Mouse (Mus musculus): ENCODE results near the gene Tmem229a. TPM values are rescaled to one million over a fixed set of nuclear protein-coding genes. Genes with fewer than 3 reads are reported as not detected.

The Tmem229a gene
- polyA plus RNA-seq, 2 experiments from 2014 or later: 0.19 TPM; not detected in 1

Other genes with a start within 250 kb of the Tmem229a start
- not detected for gene Hyal6, start 223.1 kb downstream of the Tmem229a start, polyA plus RNA-seq (2017; shearing (Covaris generic))
- gene Hyal4, start 208.0 kb downstream of the Tmem229a start, polyA plus RNA-seq (2017; shearing (Covaris generic)): not detected
- gene Spam1, start 165.1 kb downstream of the Tmem229a start, polyA plus RNA-seq (2017; shearing (Covaris generic)): under 1 TPM in 1 of 2 experiments, not detected in 1; 0.25 TPM
- gene Hyal5, start 98.3 kb downstream of the Tmem229a start, polyA plus RNA-seq (2017; shearing (Covaris generic)): not detected